Mouse (Mus musculus) thymus, adult 2 months (tissue): ENCODE measurements around the gene Nptxr. TPM values are rescaled to one million over a fixed set of nuclear protein-coding genes. Genes with fewer than 3 reads are reported as not detected.

Experiments used
- DNase-seq: peaks from one replicate; pipeline ENCODE4 v3.0.0; 2021
- H3K27ac ChIP-seq: fragments of 200-500 bp; 2 replicates; pipeline ENCODE4 v1.5.1; 2012; ENCODE audit warnings: low read length, control low read depth; ENCODE audit not compliant: control insufficient read depth, insufficient read depth
- H3K27me3 ChIP-seq: fragments of 200-500 bp; 2 replicates; pipeline ENCODE4 v1.6.1; 2012; ENCODE audit warnings: mild to moderate bottlenecking, low read length, moderate library complexity, mixed read lengths; ENCODE audit not compliant: control insufficient read depth, insufficient read depth
- H3K36me3 ChIP-seq: fragments of 200-500 bp; 2 replicates; pipeline ENCODE4 v1.6.1; 2012; ENCODE audit warnings: mild to moderate bottlenecking, low read length, moderate library complexity; ENCODE audit not compliant: control insufficient read depth, insufficient read depth
- H3K4me1 ChIP-seq: fragments of 200-500 bp; replicated peaks from 2 replicates; pipeline ENCODE4 v1.6.1; 2012; ENCODE audit warnings: low read length; ENCODE audit not compliant: control insufficient read depth, insufficient read depth
- H3K4me3 ChIP-seq: fragments of 200-500 bp; 2 replicates; pipeline ENCODE4 v1.5.1; 2012; ENCODE audit warnings: mild to moderate bottlenecking, low read length, control low read depth, moderate library complexity; ENCODE audit not compliant: control insufficient read depth, insufficient read depth
- CTCF ChIP-seq: fragments of 200-500 bp; IDR thresholded peaks from 2 replicates; pipeline ENCODE4 v1.5.1; 2012; ENCODE audit warnings: mild to moderate bottlenecking, control low read depth, low read length, moderate library complexity, borderline replicate concordance; ENCODE audit not compliant: control insufficient read depth, poor library complexity, insufficient read depth; ENCODE audit errors: extremely low read depth
- POLR2A ChIP-seq: fragments of 200-500 bp; IDR thresholded peaks from 2 replicates; pipeline ENCODE4 v1.6.1; 2012; ENCODE audit warnings: mild to moderate bottlenecking, low read length, control low read depth, moderate library complexity; ENCODE audit not compliant: control insufficient read depth, poor library complexity, insufficient read depth; ENCODE audit errors: extremely low read depth
- WGBS: fragments of 180-500 bp; shearing (Covaris S2); methylation state at CpG from one replicate; pipeline ENCODE4 v1.1.7; 2018; 5-methylcytosine and 5-hydroxymethylcytosine counted together
- polyA plus RNA-seq: library from polyadenylated mRNA; depleted of rRNA; stranded (reverse); fragments of >200 nt; gene quantifications from 2 replicates; pipeline ENCODE4 v1.2.3, GENCODE M21; 2012

Nptxr gene
- polyA plus RNA-seq, 1 experiment, result 1.2 TPM

DNA sequence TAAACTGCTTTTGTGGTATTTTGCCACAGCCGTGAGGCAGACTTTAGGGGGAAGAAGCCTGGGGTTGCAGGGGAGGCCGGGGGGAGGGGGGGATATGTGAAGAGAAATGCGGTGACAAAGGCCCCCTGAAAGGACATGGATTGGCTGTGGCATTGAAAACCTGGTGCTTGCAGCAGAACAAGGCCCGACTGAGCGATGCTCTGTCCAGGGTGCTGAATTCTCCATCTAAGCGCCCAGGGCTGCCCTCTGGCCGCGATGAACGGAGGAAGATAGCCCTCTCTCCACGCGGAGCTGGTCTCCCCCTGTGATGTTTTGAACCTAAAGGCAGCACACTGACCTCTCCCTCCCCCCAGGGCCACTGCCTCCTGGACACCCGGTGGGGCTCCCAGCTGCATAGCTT lies 13.1 kb downstream of the Nptxr start:
- peak; percentile 44 for DNase-seq
- H3K4me1 ChIP-seq, result no peaks in the 10 kb centered on the region
- 5% methylated on average over 12 of the region's 12 CpGs for whole genome bisulfite sequencing
- TF ChIP-seq CTCF (no peak), POLR2A (no peak)
- no peak overlapping the region for H3K27ac ChIP-seq
- H3K36me3 ChIP-seq, result no peaks in the 10 kb centered on the region
- H3K27me3 ChIP-seq, result no peaks in the 10 kb centered on the region; the same call in 1 of the 2 replicates
- H3K4me3 ChIP-seq, result no peak overlapping the region

GRCm38 (mm10) chr15:79790905-79791304 lies 13.7 kb downstream of the Nptxr start:
- WGBS, result 87% methylated on average over 6 of the region's 6 CpGs
- no peak for DNase-seq
- no peaks in the 10 kb centered on the region for H3K4me1 ChIP-seq
- no peak overlapping the region for H3K4me3 ChIP-seq
- no peak overlapping the region for H3K27ac ChIP-seq
- no peaks in the 10 kb centered on the region for H3K36me3 ChIP-seq
- no peaks in the 10 kb centered on the region; the same call in 1 of the 2 replicates for H3K27me3 ChIP-seq
- no peak for TF ChIP-seq POLR2A
- no peak for TF ChIP-seq CTCF

DNA sequence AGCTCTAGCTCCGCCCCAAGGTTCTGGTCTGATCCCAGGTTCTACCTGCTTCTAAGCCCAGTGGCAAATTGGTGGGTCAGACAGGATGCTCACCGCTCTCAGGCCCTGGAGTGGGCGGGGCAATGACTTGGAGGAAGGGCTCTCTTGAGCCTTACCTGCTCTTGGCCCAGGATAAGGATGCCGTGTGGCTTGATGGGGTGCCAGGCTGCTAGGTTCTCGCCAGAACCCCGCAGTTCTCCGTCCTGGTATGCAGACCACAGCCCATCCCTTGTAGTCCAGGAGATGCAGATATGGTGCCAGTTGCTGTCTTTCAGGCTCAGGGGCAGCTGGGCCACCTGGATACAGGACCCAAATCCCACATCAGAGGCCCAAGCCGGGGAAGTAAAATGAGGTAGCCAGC lies 14.5 kb downstream of the Nptxr start:
- WGBS, result 72% methylated on average over 8 of the region's 8 CpGs
- no peaks in the 10 kb centered on the region; the same call in 1 of the 2 replicates for H3K27me3 ChIP-seq
- no peak for TF ChIP-seq POLR2A
- TF ChIP-seq CTCF, result no peak
- no peaks in the 10 kb centered on the region for H3K36me3 ChIP-seq
- DNase-seq, result no peak
- no peak overlapping the region for H3K27ac ChIP-seq
- H3K4me3 ChIP-seq, result no peak overlapping the region
- no peaks in the 10 kb centered on the region for H3K4me1 ChIP-seq

- Histone ChIP-seq H3K36me3 (no peaks in the 10 kb centered on the region), H3K27me3 (no peaks in the 10 kb centered on the region; the same call in 1 of the 2 replicates), H3K27ac (no peak overlapping the region), H3K4me3 (no peak overlapping the region), H3K4me1 (no peaks in the 10 kb centered on the region)
- WGBS, result 78% methylated on average over 8 of the region's 8 CpGs
- no peak for TF ChIP-seq CTCF
- DNase-seq, result no peak
Observed at GRCm38 (mm10) chr15:79787815-79788214, 16.8 kb downstream of the Nptxr start.

GRCm38 (mm10) chr15:79785056-79785455 lies 19.5 kb downstream of the Nptxr start:
- H3K36me3 ChIP-seq, result no peaks in the 10 kb centered on the region
- DNase-seq, result no peak
- no peak overlapping the region for H3K27ac ChIP-seq
- WGBS, result 79% methylated on average over 1 of the region's 1 CpGs
- H3K4me3 ChIP-seq, result no peak overlapping the region
- no peak for TF ChIP-seq POLR2A
- TF ChIP-seq CTCF, result no peak
- H3K4me1 ChIP-seq, result no peaks in the 10 kb centered on the region
- no peaks in the 10 kb centered on the region; the same call in 1 of the 2 replicates for H3K27me3 ChIP-seq

DNA sequence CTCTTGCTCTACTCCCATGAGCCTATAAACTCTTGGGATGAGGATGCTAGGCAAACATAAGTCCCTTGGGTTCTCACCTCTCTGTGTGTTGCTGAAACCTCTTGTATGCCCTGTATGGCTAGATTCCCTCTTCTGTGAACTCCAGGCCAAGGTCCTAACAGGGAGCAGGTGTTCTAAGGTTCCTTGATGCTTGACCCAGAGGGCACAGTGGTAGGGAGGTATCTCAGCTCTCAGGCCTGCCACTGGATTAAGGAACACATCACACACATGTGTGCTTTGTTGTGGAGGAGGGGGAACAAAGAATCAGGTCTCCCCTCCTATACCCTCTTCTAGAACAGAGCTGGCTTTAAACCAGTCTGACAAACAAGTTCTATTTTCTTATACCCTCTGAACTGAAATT lies 26.8 kb downstream of the Nptxr start, which contains the start of gene Dnal4:
TSS of gene Dnal4 (minus strand) at position 101 of the 400 bp plus-strand sequence.
- Histone ChIP-seq H3K27ac (no peak within 1 kb of the TSS), H3K4me1 (peaks cover 9% of the 10 kb centered on the region), H3K36me3 (no peaks in the 10 kb centered on the region), H3K27me3 (no peaks in the 10 kb centered on the region), H3K4me3 (no peak within 1 kb of the TSS)
- no peak for TF ChIP-seq CTCF
- no peak for TF ChIP-seq POLR2A
- no peak for DNase-seq

GRCm38 (mm10) chr15:79775662-79776061 lies 28.9 kb downstream of the Nptxr start:
- 65% methylated on average over 7 of the region's 7 CpGs for WGBS
- Histone ChIP-seq H3K27ac (no peak overlapping the region), H3K36me3 (no peaks in the 10 kb centered on the region), H3K4me1 (peaks cover 9% of the 10 kb centered on the region), H3K4me3 (no peak overlapping the region), H3K27me3 (no peaks in the 10 kb centered on the region)
- TF ChIP-seq CTCF, result no peak
- TF ChIP-seq POLR2A, result no peak
- DNase-seq, result no peak
